Mouse (Mus musculus) hindbrain, embryonic 11.5 days (tissue): ENCODE measurements around the gene Odf4. TPM values are rescaled to one million over a fixed set of nuclear protein-coding genes. Genes with fewer than 3 reads are reported as not detected.
A peak's percentile ranks its signal among the peaks of the same experiment; 100 is the strongest.
"Not testable (repeated sequence)": the region's sequence is repeated elsewhere in the genome, so short reads cannot be mapped to it uniquely, and the experiment has no call there.

Source experiments
- ATAC-seq: fragments of 200-750 bp; cut with Nextera tagmentation; 2 replicates; pipeline ENCODE4 v1.8.0; 2017; ENCODE audit warnings: mild to moderate bottlenecking, moderate TSS enrichment, moderate library complexity; ENCODE audit not compliant: low FRiP score
- DNase-seq: peaks from one replicate; pipeline ENCODE4 v3.0.0-alpha.2; 2015; ENCODE audit warnings: low spot score
- H3K27ac ChIP-seq: fragments of 300-500 bp; sonication (generic); 2 replicates; pipeline ENCODE4 v1.5.1; 2014; ENCODE audit warnings: mild to moderate bottlenecking, low read depth, low read length
- H3K27me3 ChIP-seq: fragments of 300-500 bp; sonication (generic); 2 replicates; pipeline ENCODE4 v1.6.1; 2014; ENCODE audit warnings: mild to moderate bottlenecking, low read length, moderate library complexity, mixed read lengths; ENCODE audit not compliant: control insufficient read depth, insufficient read depth
- H3K36me3 ChIP-seq: fragments of 300-500 bp; sonication (generic); 2 replicates; pipeline ENCODE4 v1.6.1; 2014; ENCODE audit warnings: mild to moderate bottlenecking, low read length, moderate library complexity, mixed read lengths; ENCODE audit not compliant: control insufficient read depth, insufficient read depth
- H3K4me1 ChIP-seq: fragments of 300-500 bp; sonication (generic); replicated peaks from 2 replicates; pipeline ENCODE4 v1.6.1; 2014; ENCODE audit warnings: low read length, mixed read lengths; ENCODE audit not compliant: control insufficient read depth, insufficient read depth
- H3K4me2 ChIP-seq: fragments of 300-500 bp; sonication (generic); replicated peaks from 2 replicates; pipeline ENCODE4 v1.6.1; 2014; ENCODE audit warnings: mild to moderate bottlenecking, low read depth, low read length
- H3K4me3 ChIP-seq: fragments of 300-500 bp; sonication (generic); 2 replicates; pipeline ENCODE4 v1.5.1; 2014; ENCODE audit warnings: low read depth, low read length
- H3K9ac ChIP-seq: fragments of 300-500 bp; sonication (generic); 2 replicates; pipeline ENCODE4 v1.6.1; 2014; ENCODE audit warnings: low read depth, low read length
- H3K9me3 ChIP-seq: fragments of 300-500 bp; sonication (generic); 2 replicates; pipeline ENCODE4 v1.6.1; 2016; ENCODE audit warnings: low read length; ENCODE audit not compliant: control insufficient read depth
- WGBS: fragments of 180-500 bp; shearing (Covaris S2); extraction: QIAGEN DNeasy Blood & Tissue Kit; methylation state at CpG from one replicate; pipeline ENCODE4 v1.1.7; 2014; 5-methylcytosine and 5-hydroxymethylcytosine counted together
- polyA plus RNA-seq: library from polyadenylated mRNA; unstranded; fragments of >200 nt; fragmentation: Nextera tagmentation; extraction: Ambion mirVana; gene quantifications from 2 replicates; pipeline ENCODE4 v1.2.1, GENCODE M21; 2014

Odf4 gene
- polyA plus RNA-seq, 1 experiment from 2014 or later: 0.15 TPM

DNA sequence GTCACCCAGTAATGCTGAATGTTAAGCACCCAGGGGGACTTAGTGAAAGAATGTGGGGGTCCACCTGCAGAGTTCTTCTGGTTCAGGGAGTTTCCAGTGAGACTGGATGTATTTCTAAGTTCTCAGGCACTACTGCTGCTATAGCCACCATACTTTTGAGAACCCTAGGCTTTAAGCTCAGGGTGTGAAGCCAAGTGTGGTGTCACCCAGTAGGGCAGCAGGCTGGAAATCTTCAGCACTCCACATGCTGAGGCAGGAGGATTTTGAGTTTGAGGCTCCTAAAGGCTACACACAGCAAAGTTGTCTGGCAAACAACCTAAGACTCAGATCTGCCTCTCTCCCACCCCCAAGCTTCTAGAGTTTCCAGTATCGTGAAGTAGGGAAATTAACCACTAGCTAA, 39.7 kb upstream of the Odf4 start:
- Histone ChIP-seq H3K4me3 (no peak overlapping the region), H3K4me1 (no peaks in the 10 kb centered on the region), H3K27me3 (peaks cover 2% of the 10 kb centered on the region; the same call in 1 of the 2 replicates), H3K27ac (no peak overlapping the region), H3K4me2 (no peak overlapping the region), H3K9ac (no peak overlapping the region), H3K36me3 (no peaks in the 10 kb centered on the region), H3K9me3 (no peaks in the 10 kb centered on the region)
- WGBS: 62% methylated on average over 1 of the region's 1 CpGs
- DNase-seq: no peak
- no peak for ATAC-seq

GRCm38 (mm10) chr11:68965845-68966244, 39.0 kb upstream of the Odf4 start:
- Histone ChIP-seq H3K4me1 (no peaks in the 10 kb centered on the region), H3K4me2 (no peak overlapping the region), H3K4me3 (no peak overlapping the region), H3K9ac (no peak overlapping the region), H3K36me3 (no peaks in the 10 kb centered on the region), H3K9me3 (no peaks in the 10 kb centered on the region), H3K27ac (no peak overlapping the region), H3K27me3 (peaks cover 2% of the 10 kb centered on the region; the same call in 1 of the 2 replicates)
- ATAC-seq: no peak
- peak; percentile 75 for DNase-seq
- 30% methylated on average over 3 of the region's 3 CpGs for WGBS

DNA sequence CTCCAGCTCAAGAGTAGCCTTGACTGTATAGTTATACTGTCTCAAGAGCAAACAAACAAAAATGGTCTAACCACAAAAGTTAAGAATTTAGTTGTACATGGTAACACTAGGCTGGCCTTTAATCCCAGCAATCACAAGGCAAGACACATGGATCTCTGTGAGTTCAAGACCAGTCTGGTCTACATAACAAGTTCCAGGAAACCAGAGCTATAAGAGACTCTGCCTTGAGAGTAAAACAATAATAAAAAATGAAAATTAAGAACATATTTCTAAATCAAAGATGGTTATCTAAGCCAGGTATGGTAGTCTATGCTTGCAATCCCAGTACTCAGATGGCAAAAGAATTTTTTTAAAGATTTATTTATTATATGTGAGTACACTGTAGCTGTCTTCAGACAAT, 38.2 kb upstream of the Odf4 start:
- ATAC-seq (no peak), DNase-seq (no peak)
- H3K36me3 ChIP-seq: no peaks in the 10 kb centered on the region
- H3K4me2 ChIP-seq: no peak overlapping the region
- H3K9me3 ChIP-seq: no peaks in the 10 kb centered on the region
- H3K4me3 ChIP-seq: no peak overlapping the region
- no peak overlapping the region for H3K27ac ChIP-seq
- no peak overlapping the region for H3K9ac ChIP-seq
- peaks cover 2% of the 10 kb centered on the region; the same call in 1 of the 2 replicates for H3K27me3 ChIP-seq
- H3K4me1 ChIP-seq: no peaks in the 10 kb centered on the region

- no peak overlapping the region for H3K4me2 ChIP-seq
- WGBS: 82% methylated on average over 2 of the region's 2 CpGs
- no peaks in the 10 kb centered on the region for H3K36me3 ChIP-seq
- no peak overlapping the region for H3K9ac ChIP-seq
- H3K4me3 ChIP-seq: no peak overlapping the region
- no peaks in the 10 kb centered on the region for H3K4me1 ChIP-seq
- ATAC-seq: no peak
- no peaks in the 10 kb centered on the region for H3K9me3 ChIP-seq
- no peaks in the 10 kb centered on the region for H3K27me3 ChIP-seq
- H3K27ac ChIP-seq: no peak overlapping the region
- DNase-seq: no peak
These were observed 36.5 kb upstream of the Odf4 start for GRCm38 (mm10) chr11:68963405-68963804.

GRCm38 (mm10) chr11:68962159-68962558, 35.3 kb upstream of the Odf4 start:
- not testable (repeated sequence) for H3K9ac ChIP-seq, ATAC-seq, H3K4me1 ChIP-seq, DNase-seq, H3K27me3 ChIP-seq, H3K9me3 ChIP-seq, H3K4me3 ChIP-seq, H3K36me3 ChIP-seq, H3K4me2 ChIP-seq, H3K27ac ChIP-seq
- 26% methylated on average over 11 of the region's 11 CpGs for WGBS

DNA sequence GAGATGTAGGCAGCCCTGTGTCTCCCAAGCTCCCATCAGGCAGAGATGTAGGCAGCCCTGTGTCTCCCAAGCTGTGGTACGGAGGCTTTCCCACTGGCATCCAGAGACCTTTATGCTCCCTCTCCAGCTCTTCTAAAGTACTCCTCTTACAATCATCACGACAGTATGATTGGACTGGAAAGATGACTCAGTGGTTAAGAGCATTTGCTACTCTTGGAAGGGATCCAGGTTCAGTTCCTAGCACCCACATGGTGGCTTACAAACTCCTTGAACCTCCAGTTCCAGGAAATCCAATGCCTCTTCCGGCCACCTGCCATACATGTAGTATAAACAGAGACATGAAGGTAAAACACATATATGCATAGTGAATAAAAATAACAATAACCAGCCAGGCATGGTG, 34.7 kb upstream of the Odf4 start:
- DNase-seq (no peak), ATAC-seq (no peak)
- Histone ChIP-seq H3K27ac (no peak overlapping the region), H3K27me3 (peaks cover 6% of the 10 kb centered on the region), H3K9ac (no peak overlapping the region), H3K4me3 (no peak overlapping the region), H3K4me2 (no peak overlapping the region), H3K36me3 (no peaks in the 10 kb centered on the region), H3K9me3 (no peaks in the 10 kb centered on the region), H3K4me1 (no peaks in the 10 kb centered on the region)
- WGBS: 87% methylated on average over 3 of the region's 3 CpGs

DNA sequence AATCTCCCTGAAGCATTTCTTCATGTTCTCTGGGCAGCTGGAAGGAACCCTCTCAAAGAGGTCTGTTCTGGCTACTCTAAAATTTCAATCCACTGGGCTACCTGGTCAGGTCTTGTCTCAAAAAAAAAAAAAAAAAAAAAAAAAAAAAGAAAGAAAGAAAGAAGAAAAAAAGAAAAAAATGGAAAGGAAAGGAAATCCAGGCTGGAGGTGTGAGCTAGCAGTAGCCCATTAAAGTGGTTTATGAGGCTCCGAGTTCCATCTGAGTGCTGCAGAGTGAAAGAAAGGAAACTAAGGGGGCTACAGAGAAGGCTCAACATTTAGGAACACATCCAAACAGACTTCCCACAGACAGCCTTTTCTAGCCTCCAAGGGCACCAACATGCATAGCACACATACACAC, 31.1 kb upstream of the Odf4 start:
- Histone ChIP-seq H3K36me3 (no peaks in the 10 kb centered on the region), H3K27ac (no peak overlapping the region), H3K27me3 (peaks cover 25% of the 10 kb centered on the region), H3K9me3 (no peaks in the 10 kb centered on the region), H3K4me2 (no peak overlapping the region), H3K9ac (no peak overlapping the region), H3K4me1 (0 out of 2 replicates have a peak, but pooled peaks cover 3% of the 10 kb centered on the region), H3K4me3 (no peak overlapping the region)
- WGBS: 96% methylated on average over 1 of the region's 1 CpGs
- DNase-seq (no peak), ATAC-seq (no peak)

GRCm38 (mm10) chr11:68957308-68957707, 30.4 kb upstream of the Odf4 start, which contains the start of gene Arhgef15:
Gene Arhgef15, minus strand, starts transcription at chr11:68957480.
- Histone ChIP-seq H3K27ac (no peak within 1 kb of the TSS), H3K4me1 (0 out of 2 replicates have a peak, but pooled peaks cover 3% of the 10 kb centered on the region), H3K9me3 (no peaks in the 10 kb centered on the region), H3K4me3 (0 out of 2 replicates have a peak within 1 kb of the TSS, but pooled peaks have one; percentile 10), H3K4me2 (no peak within 1 kb of the TSS), H3K36me3 (no peaks in the 10 kb centered on the region), H3K27me3 (peaks cover 25% of the 10 kb centered on the region), H3K9ac (no peak within 1 kb of the TSS)
- 33% methylated on average over 8 of the region's 8 CpGs for WGBS
- DNase-seq (no peak), ATAC-seq (no peak)

- Histone ChIP-seq H3K4me3 (0 out of 2 replicates have a peak overlapping the region, but pooled peaks have one; percentile 10), H3K27ac (no peak overlapping the region), H3K9ac (no peak overlapping the region), H3K4me1 (0 out of 2 replicates have a peak, but pooled peaks cover 3% of the 10 kb centered on the region), H3K9me3 (no peaks in the 10 kb centered on the region), H3K36me3 (no peaks in the 10 kb centered on the region), H3K27me3 (peaks cover 25% of the 10 kb centered on the region), H3K4me2 (no peak overlapping the region)
- WGBS: 33% methylated on average over 13 of the region's 13 CpGs
- ATAC-seq (no peak), DNase-seq (no peak)
These were observed 29.8 kb upstream of the Odf4 start for GRCm38 (mm10) chr11:68956697-68957096.
